Mouse (Mus musculus): Measurements from ENCODE around the gene L3mbtl4. TPM values are rescaled to one million over a fixed set of nuclear protein-coding genes. Genes with fewer than 3 reads are reported as not detected.

Gene L3mbtl4
- not detected in 2 replicates for polyA plus RNA-seq (2011; ENCODE audit: insufficient read length, low read depth, missing spikeins)

- Histone ChIP-seq H3K4me1 (ENCODE audit: control insufficient read depth, insufficient read depth, low read length) (no peaks in the 10 kb centered on the region), H3K4me3 (ENCODE audit: insufficient read depth, low read length) (no peak within 1 kb of the TSS), H3K27ac (ENCODE audit: insufficient read depth, low read length) (no peak within 1 kb of the TSS)
- TF ChIP-seq POLR2A (IDR thresholded peaks at IDR 0.05; ENCODE audit: low read depth, low read length) = no peak
- TF ChIP-seq CTCF (IDR thresholded peaks at IDR 0.05; ENCODE audit: borderline replicate concordance, insufficient read depth, low read length) = no peak
Observed at GRCm38 (mm10) chr17:68273527-68273926, at the start of gene L3mbtl4. L3mbtl4 (plus strand) TSS chr17:68273797.

- H3K4me3 ChIP-seq (ENCODE audit: insufficient read depth, low read length) = no peak overlapping the region
- no peak overlapping the region for H3K27ac ChIP-seq (ENCODE audit: insufficient read depth, low read length)
- no peak for TF ChIP-seq CTCF (IDR thresholded peaks at IDR 0.05; ENCODE audit: borderline replicate concordance, insufficient read depth, low read length)
- no peak for TF ChIP-seq POLR2A (IDR thresholded peaks at IDR 0.05; ENCODE audit: low read depth, low read length)
- H3K4me1 ChIP-seq (ENCODE audit: control insufficient read depth, insufficient read depth, low read length) = no peaks in the 10 kb centered on the region
Observed at GRCm38 (mm10) chr17:68230484-68230883, 43.1 kb upstream of the L3mbtl4 start.

- no peak overlapping the region for H3K27ac ChIP-seq (ENCODE audit: insufficient read depth, low read length)
Observed at GRCm38 (mm10) chr17:68235380-68235779, 38.2 kb upstream of the L3mbtl4 start.

GRCm38 (mm10) chr17:68236992-68237391, 36.6 kb upstream of the L3mbtl4 start:
- Histone ChIP-seq H3K4me1 (ENCODE audit: control insufficient read depth, insufficient read depth, low read length) (no peaks in the 10 kb centered on the region), H3K4me3 (ENCODE audit: insufficient read depth, low read length) (no peak overlapping the region), H3K27ac (ENCODE audit: insufficient read depth, low read length) (no peak overlapping the region)
- TF ChIP-seq POLR2A (IDR thresholded peaks at IDR 0.05; ENCODE audit: low read depth, low read length) (no peak), CTCF (IDR thresholded peaks at IDR 0.05; ENCODE audit: borderline replicate concordance, insufficient read depth, low read length) (no peak)

More at GRCm38 (mm10) chr17:68235380-68235779, 38.2 kb upstream of the L3mbtl4 start:
- no peaks in the 10 kb centered on the region for H3K4me1 ChIP-seq (ENCODE audit: control insufficient read depth, insufficient read depth, low read length)
- H3K4me3 ChIP-seq (ENCODE audit: insufficient read depth, low read length) = no peak overlapping the region
- TF ChIP-seq POLR2A (IDR thresholded peaks at IDR 0.05; ENCODE audit: low read depth, low read length) (no peak), CTCF (IDR thresholded peaks at IDR 0.05; ENCODE audit: borderline replicate concordance, insufficient read depth, low read length) (no peak)

GRCm38 (mm10) chr17:68240171-68240570, 33.4 kb upstream of the L3mbtl4 start:
- no peak for TF ChIP-seq POLR2A (IDR thresholded peaks at IDR 0.05; ENCODE audit: low read depth, low read length)
- TF ChIP-seq CTCF (IDR thresholded peaks at IDR 0.05; ENCODE audit: borderline replicate concordance, insufficient read depth, low read length) = no peak
- Histone ChIP-seq H3K27ac (ENCODE audit: insufficient read depth, low read length) (no peak overlapping the region), H3K4me3 (ENCODE audit: insufficient read depth, low read length) (no peak overlapping the region)

GRCm38 (mm10) chr17:68264835-68265557, 8.6 kb upstream of the L3mbtl4 start:
- H3K27ac ChIP-seq (ENCODE audit: insufficient read depth, low read length) = no peak overlapping the region
- H3K4me1 ChIP-seq (ENCODE audit: control insufficient read depth, insufficient read depth, low read length) = no peaks in the 10 kb centered on the region
- TF ChIP-seq CTCF (IDR thresholded peaks at IDR 0.05; ENCODE audit: borderline replicate concordance, insufficient read depth, low read length) (no peak), POLR2A (IDR thresholded peaks at IDR 0.05; ENCODE audit: low read depth, low read length) (no peak)
- H3K4me3 ChIP-seq (ENCODE audit: insufficient read depth, low read length) = no peak overlapping the region

More at GRCm38 (mm10) chr17:68240171-68240570, 33.4 kb upstream of the L3mbtl4 start:
- peaks cover 2% of the 10 kb centered on the region; the same call in 1 of the 2 replicates for H3K4me1 ChIP-seq (ENCODE audit: control insufficient read depth, insufficient read depth, low read length)

GRCm38 (mm10) chr17:68273954-68274353, 357 bp downstream of the L3mbtl4 start:
- no peak overlapping the region for H3K4me3 ChIP-seq (ENCODE audit: insufficient read depth, low read length)
- TF ChIP-seq CTCF (IDR thresholded peaks at IDR 0.05; ENCODE audit: borderline replicate concordance, insufficient read depth, low read length) (no peak), POLR2A (IDR thresholded peaks at IDR 0.05; ENCODE audit: low read depth, low read length) (no peak)
- no peaks in the 10 kb centered on the region for H3K4me1 ChIP-seq (ENCODE audit: control insufficient read depth, insufficient read depth, low read length)
- H3K27ac ChIP-seq (ENCODE audit: insufficient read depth, low read length) = no peak overlapping the region

- TF ChIP-seq POLR2A (IDR thresholded peaks at IDR 0.05; ENCODE audit: low read depth, low read length) (no peak), CTCF (IDR thresholded peaks at IDR 0.05; ENCODE audit: borderline replicate concordance, insufficient read depth, low read length) (no peak)
- no peaks in the 10 kb centered on the region for H3K4me1 ChIP-seq (ENCODE audit: control insufficient read depth, insufficient read depth, low read length)
- no peak overlapping the region for H3K27ac ChIP-seq (ENCODE audit: insufficient read depth, low read length)
- no peak overlapping the region for H3K4me3 ChIP-seq (ENCODE audit: insufficient read depth, low read length)
Observed at GRCm38 (mm10) chr17:68275138-68275537, 1.5 kb downstream of the L3mbtl4 start.

GRCm38 (mm10) chr17:68280915-68281314, 7.3 kb downstream of the L3mbtl4 start:
- no peaks in the 10 kb centered on the region for H3K4me1 ChIP-seq (ENCODE audit: control insufficient read depth, insufficient read depth, low read length)
- no peak overlapping the region for H3K4me3 ChIP-seq (ENCODE audit: insufficient read depth, low read length)
- TF ChIP-seq CTCF (IDR thresholded peaks at IDR 0.05; ENCODE audit: borderline replicate concordance, insufficient read depth, low read length) = no peak
- no peak overlapping the region for H3K27ac ChIP-seq (ENCODE audit: insufficient read depth, low read length)

- no peak for TF ChIP-seq POLR2A (IDR thresholded peaks at IDR 0.05; ENCODE audit: low read depth, low read length)
- no peak for TF ChIP-seq CTCF (IDR thresholded peaks at IDR 0.05; ENCODE audit: borderline replicate concordance, insufficient read depth, low read length)
- Histone ChIP-seq H3K27ac (ENCODE audit: insufficient read depth, low read length) (no peak overlapping the region), H3K4me3 (ENCODE audit: insufficient read depth, low read length) (no peak overlapping the region), H3K4me1 (ENCODE audit: control insufficient read depth, insufficient read depth, low read length) (no peaks in the 10 kb centered on the region)
Observed at GRCm38 (mm10) chr17:68285119-68285782, 11.7 kb downstream of the L3mbtl4 start.

All from embryonic fibroblast, embryonic 13.5 days (primary cell).